Mouse (Mus musculus) cortical plate, adult 2 months (tissue): Measurements from ENCODE around the gene Map3k10.

Experiments used
- CTCF ChIP-seq: fragments of 200-500 bp; IDR thresholded peaks from 2 replicates; pipeline ENCODE4 v1.5.1; 2011; ENCODE audit warnings: mild to moderate bottlenecking, control low read depth, low read length; ENCODE audit not compliant: insufficient read depth; ENCODE audit errors: extremely low read depth
- POLR2A ChIP-seq: fragments of 200-500 bp; IDR thresholded peaks from 2 replicates; pipeline ENCODE4 v1.6.1; 2011; ENCODE audit warnings: mild to moderate bottlenecking, low read length, control low read depth; ENCODE audit not compliant: insufficient read depth; ENCODE audit errors: extremely low read depth

- TF ChIP-seq CTCF (no peak), POLR2A (peak; percentile 35)
These were observed 18.9 kb downstream of the Map3k10 start for GRCm38 (mm10) chr7:27655545-27655944.
